Mouse (Mus musculus) liver, adult 2 months (tissue): ENCODE data around the gene Six1. TPM values are rescaled to one million over a fixed set of nuclear protein-coding genes. Genes with fewer than 3 reads are reported as not detected.
A peak's percentile ranks its signal among the peaks of the same experiment; 100 is the strongest.
"Not testable (repeated sequence)": the region's sequence is repeated elsewhere in the genome, so short reads cannot be mapped to it uniquely, and the experiment has no call there.

Experiments
- DNase-seq: peaks from one replicate; pipeline ENCODE4 v3.0.0-alpha.2; 2011; ENCODE audit warnings: low read depth, low spot score; ENCODE audit errors: extremely low read depth
- H3K27ac ChIP-seq: fragments of 200-500 bp; replicated peaks from 2 replicates; pipeline ENCODE4 v1.5.1; 2012; ENCODE audit warnings: low read depth, mild to moderate bottlenecking, control low read depth, inconsistent platforms, low read length; ENCODE audit not compliant: insufficient read depth
- H3K27me3 ChIP-seq: fragments of 200-500 bp; 2 replicates; pipeline ENCODE4 v1.6.1; 2012; ENCODE audit warnings: mild to moderate bottlenecking, moderate library complexity, low read length, inconsistent platforms; ENCODE audit not compliant: control insufficient read depth, insufficient read depth
- H3K36me3 ChIP-seq: fragments of 200-500 bp; 2 replicates; pipeline ENCODE4 v1.6.1; 2012; ENCODE audit warnings: low read length, inconsistent platforms; ENCODE audit not compliant: control insufficient read depth, insufficient read depth
- H3K4me1 ChIP-seq: fragments of 200-500 bp; 2 replicates; pipeline ENCODE4 v1.6.1; 2011; ENCODE audit warnings: low read length; ENCODE audit not compliant: control insufficient read depth, insufficient read depth
- H3K4me3 ChIP-seq: fragments of 200-500 bp; 2 replicates; pipeline ENCODE4 v1.5.1; 2011; ENCODE audit warnings: low read depth, mild to moderate bottlenecking, control low read depth, low read length, moderate library complexity; ENCODE audit not compliant: insufficient read depth
- H3K79me2 ChIP-seq: fragments of 200-500 bp; 2 replicates; pipeline ENCODE4 v1.6.1; 2012; ENCODE audit warnings: inconsistent platforms, mild to moderate bottlenecking, low read length, moderate library complexity; ENCODE audit not compliant: control insufficient read depth, insufficient read depth
- H3K9ac ChIP-seq: fragments of 200-500 bp; 2 replicates; pipeline ENCODE4 v1.6.1; 2012; ENCODE audit warnings: low read depth, mild to moderate bottlenecking, control low read depth, inconsistent platforms, low read length
- CTCF ChIP-seq: fragments of 200-500 bp; IDR thresholded peaks from 2 replicates; pipeline ENCODE4 v1.5.1; 2011; ENCODE audit warnings: low read depth, low read length, control low read depth
- POLR2A ChIP-seq: fragments of 200-500 bp; IDR thresholded peaks from 2 replicates; pipeline ENCODE4 v1.6.1; 2011; ENCODE audit warnings: low read length, control low read depth; ENCODE audit not compliant: insufficient read depth; ENCODE audit errors: extremely low read depth
- WGBS: fragments of 180-500 bp; shearing (Covaris S2); methylation state at CpG from one replicate; pipeline ENCODE4 v1.1.7; 2018; 5-methylcytosine and 5-hydroxymethylcytosine counted together
- polyA plus RNA-seq: library from polyadenylated mRNA; depleted of rRNA; stranded (reverse); fragments of >200 nt; gene quantifications from 2 replicates; pipeline ENCODE4 v1.2.3, GENCODE M21; 2012
- total RNA-seq: library from RNA; depleted of rRNA; stranded (reverse); fragments of >200 nt; gene quantifications from 2 replicates; pipeline ENCODE4 v1.2.3, GENCODE M21; 2014

Gene Six1
- total and polyA plus RNA-seq, 2 experiments, result 0.09 TPM; not detected in 1

DNA sequence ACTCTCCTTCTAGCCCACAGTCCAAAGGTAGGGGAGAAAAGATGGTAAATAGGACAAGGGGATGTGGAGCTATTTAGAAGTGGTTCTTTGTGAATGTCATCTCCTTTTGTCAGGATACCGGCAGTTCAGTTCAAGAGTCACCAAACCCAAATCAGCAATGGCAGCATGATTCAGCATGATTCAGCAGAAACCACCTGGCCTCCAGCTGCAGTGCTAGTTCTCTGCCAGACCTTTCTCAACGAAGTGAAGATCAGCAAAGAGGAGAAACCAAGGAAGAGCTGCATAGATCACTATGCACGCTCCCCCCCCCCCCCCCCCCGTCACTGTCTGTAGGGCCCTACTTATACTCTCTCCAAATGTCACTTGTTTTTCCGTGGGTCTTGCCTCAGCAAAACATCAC lies 35.2 kb upstream of the Six1 start:
- Histone ChIP-seq H3K27ac (no peak overlapping the region), H3K4me1 (no peaks in the 10 kb centered on the region), H3K9ac (no peak overlapping the region), H3K36me3 (no peaks in the 10 kb centered on the region), H3K4me3 (no peak overlapping the region), H3K79me2 (no peaks in the 10 kb centered on the region), H3K27me3 (no peaks in the 10 kb centered on the region)
- 51% methylated on average over 5 of the region's 5 CpGs for WGBS
- no peak for TF ChIP-seq CTCF
- TF ChIP-seq POLR2A, result no peak
- peak; percentile 41 for DNase-seq

DNA sequence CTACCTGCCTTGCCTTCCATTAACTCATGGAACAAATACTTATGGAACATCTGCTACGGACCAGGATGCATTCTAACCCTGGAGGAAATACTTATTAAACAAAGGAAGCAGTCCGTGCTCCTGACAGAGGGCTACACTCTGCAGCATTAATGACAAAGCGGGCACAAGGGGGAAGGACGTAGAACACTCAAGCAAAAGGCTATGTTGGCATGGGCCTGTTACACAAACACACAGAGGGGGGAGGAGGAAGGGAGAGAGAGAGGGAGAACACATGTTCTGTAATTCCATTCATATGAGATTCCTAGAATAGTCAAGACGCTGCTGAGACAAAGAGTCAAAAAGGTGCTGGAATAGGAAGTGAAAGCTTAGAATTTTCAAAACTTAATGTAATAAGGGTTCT lies 34.8 kb upstream of the Six1 start:
- no peak overlapping the region for H3K4me3 ChIP-seq
- TF ChIP-seq CTCF, result no peak
- TF ChIP-seq POLR2A, result no peak
- no peak for DNase-seq
- no peaks in the 10 kb centered on the region for H3K36me3 ChIP-seq
- no peak overlapping the region for H3K27ac ChIP-seq
- H3K4me1 ChIP-seq, result no peaks in the 10 kb centered on the region
- no peaks in the 10 kb centered on the region for H3K27me3 ChIP-seq
- WGBS, result 85% methylated on average over 5 of the region's 5 CpGs
- H3K9ac ChIP-seq, result no peak overlapping the region
- H3K79me2 ChIP-seq, result no peaks in the 10 kb centered on the region

DNA sequence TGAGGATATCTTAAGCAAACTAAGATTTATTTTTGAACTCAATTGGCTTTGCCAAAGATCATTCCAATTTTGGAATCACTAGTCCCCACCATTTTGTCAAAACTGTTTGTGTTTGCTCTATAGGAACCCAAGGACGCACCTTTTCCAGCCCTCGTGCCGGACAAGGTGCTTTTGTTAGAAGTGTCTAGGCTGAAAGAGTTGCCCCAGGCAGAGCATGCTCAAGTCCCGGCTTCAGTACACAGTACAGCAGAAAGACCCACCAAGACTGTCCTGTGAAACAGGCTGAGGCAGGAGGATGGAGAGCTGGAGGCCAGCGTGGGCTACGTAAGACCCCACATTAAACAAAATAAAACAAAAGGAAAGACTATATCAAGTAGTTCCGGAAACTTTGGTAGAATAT lies 33.4 kb upstream of the Six1 start:
- WGBS, result 90% methylated on average over 7 of the region's 7 CpGs
- H3K79me2 ChIP-seq, result no peaks in the 10 kb centered on the region
- H3K4me3 ChIP-seq, result no peak overlapping the region
- H3K27me3 ChIP-seq, result no peaks in the 10 kb centered on the region
- H3K36me3 ChIP-seq, result no peaks in the 10 kb centered on the region
- TF ChIP-seq CTCF, result no peak
- TF ChIP-seq POLR2A, result no peak
- H3K27ac ChIP-seq, result no peak overlapping the region
- no peaks in the 10 kb centered on the region for H3K4me1 ChIP-seq
- no peak for DNase-seq
- H3K9ac ChIP-seq, result no peak overlapping the region

DNA sequence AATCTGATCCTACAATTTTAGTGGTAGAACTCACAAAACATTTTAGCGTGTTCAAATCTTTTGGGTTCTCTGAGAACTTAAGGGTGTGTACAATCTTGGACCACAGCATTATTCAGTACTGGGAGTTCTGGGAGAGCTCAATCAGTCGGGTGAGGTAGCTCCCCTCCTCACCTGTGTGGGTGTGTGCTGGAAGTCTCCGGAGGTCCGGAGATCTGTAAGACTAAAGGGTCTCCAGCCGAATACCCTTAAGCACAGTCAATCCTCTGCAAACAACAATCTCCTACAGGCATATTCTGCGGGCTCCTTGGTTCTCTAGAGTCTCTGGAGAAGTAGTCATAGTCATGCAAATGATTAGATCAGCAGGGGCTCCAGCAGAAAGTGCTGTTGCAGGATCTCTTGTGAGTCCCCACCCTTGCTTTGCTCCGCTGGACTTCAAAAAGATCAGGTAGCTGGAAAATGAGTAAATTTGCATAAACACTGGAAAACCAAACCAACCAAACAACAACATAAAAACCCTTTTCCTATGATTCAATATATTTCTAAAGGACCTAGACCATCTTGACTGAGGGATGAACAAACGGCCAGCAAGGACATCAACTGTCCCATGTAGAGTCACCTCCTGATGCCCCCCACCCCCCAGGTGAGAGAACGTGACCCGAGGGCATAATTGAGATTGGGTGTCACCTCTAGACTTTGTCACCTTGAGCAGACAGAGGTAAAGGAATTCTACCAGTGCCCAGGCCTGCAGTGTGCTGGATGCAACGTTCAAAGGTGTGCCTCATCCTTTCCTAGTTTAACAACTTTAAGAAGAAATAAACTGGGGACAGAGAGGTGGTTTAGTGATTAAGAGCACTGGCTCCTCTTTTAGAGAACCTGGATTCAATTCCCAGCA lies 32.3 kb upstream of the Six1 start:
- H3K9ac ChIP-seq, result no peak overlapping the region
- H3K4me3 ChIP-seq, result no peak overlapping the region
- 59% methylated on average over 11 of the region's 11 CpGs for WGBS
- DNase-seq, result no peak
- H3K36me3 ChIP-seq, result no peaks in the 10 kb centered on the region
- no peaks in the 10 kb centered on the region for H3K4me1 ChIP-seq
- no peak overlapping the region for H3K27ac ChIP-seq
- H3K27me3 ChIP-seq, result no peaks in the 10 kb centered on the region
- H3K79me2 ChIP-seq, result no peaks in the 10 kb centered on the region
- TF ChIP-seq CTCF, result no peak
- TF ChIP-seq POLR2A, result no peak

DNA sequence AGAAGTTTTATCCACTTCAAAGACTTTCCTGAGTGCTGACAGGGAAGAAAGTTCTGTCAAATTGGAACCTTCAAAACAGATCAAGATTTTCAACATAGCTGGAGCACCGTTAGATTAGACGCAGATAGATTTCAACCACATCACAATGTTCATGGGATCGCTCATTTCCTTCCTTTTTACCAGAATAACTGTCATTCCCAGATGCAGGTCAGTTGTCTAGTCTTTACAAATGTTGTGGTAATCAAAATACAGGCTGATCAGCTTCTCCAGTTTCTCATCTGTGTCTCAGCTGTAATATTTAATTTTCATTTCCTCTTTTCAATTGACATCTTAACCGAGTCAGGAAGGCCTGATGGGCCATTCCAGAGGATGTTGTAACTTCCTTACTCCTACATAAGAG lies 30.1 kb upstream of the Six1 start:
- DNase-seq, result no peak
- no peaks in the 10 kb centered on the region for H3K36me3 ChIP-seq
- no peak overlapping the region for H3K9ac ChIP-seq
- WGBS, result 81% methylated on average over 4 of the region's 4 CpGs
- H3K4me3 ChIP-seq, result no peak overlapping the region
- no peaks in the 10 kb centered on the region for H3K4me1 ChIP-seq
- no peak overlapping the region for H3K27ac ChIP-seq
- no peaks in the 10 kb centered on the region for H3K27me3 ChIP-seq
- no peaks in the 10 kb centered on the region for H3K79me2 ChIP-seq
- TF ChIP-seq CTCF (no peak), POLR2A (no peak)

DNA sequence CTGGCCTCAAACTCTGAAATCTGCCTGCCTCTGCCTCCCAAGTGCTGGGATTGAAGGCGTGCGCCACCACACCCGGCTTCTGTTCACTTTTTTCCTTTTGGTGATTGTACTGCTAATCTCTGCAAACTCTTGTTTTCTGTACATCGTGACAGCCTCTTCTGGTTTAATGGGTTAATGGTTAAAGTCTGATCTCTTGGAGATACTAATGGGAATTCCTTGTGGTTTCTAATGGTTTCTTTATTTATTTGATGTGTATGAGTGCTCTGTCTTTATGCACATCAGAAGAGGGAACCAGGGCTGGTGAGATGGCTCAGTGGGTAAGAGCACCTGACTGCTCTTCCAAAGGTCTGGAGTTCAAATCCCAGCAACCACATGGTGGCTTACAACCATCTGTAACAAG lies 28.1 kb upstream of the Six1 start:
- not testable (repeated sequence) for H3K36me3 ChIP-seq, H3K79me2 ChIP-seq, H3K27ac ChIP-seq, DNase-seq, H3K27me3 ChIP-seq, H3K9ac ChIP-seq, H3K4me3 ChIP-seq, H3K4me1 ChIP-seq
- WGBS, result 92% methylated on average over 4 of the region's 4 CpGs
